Mouse (Mus musculus): ENCODE data around the gene Entpd6. TPM values are rescaled to one million over a fixed set of nuclear protein-coding genes. Genes with fewer than 3 reads are reported as not detected.
A peak's percentile ranks its signal among the peaks of the same experiment; 100 is the strongest.

Entpd6 gene
- total RNA-seq (2021): 1 to 10 TPM; 5.5 to 6.6 TPM
- long read RNA-seq, experiment 1, transcript Entpd6-201 (14 exons, 2,540 nt): major isoform, 7 of 12 reads
- long read RNA-seq, experiment 1, partial matches to known transcripts: 0 of 12 reads
- long read RNA-seq, experiment 1, other reads (novel, unspliced or antisense): 5 of 12 reads
- long read RNA-seq, experiment 2, transcript Entpd6-201 (14 exons, 2,540 nt): major isoform, 10 of 16 reads
- long read RNA-seq, experiment 2, partial matches to known transcripts: 1 of 16 reads
- long read RNA-seq, experiment 2, other reads (novel, unspliced or antisense): 5 of 16 reads

- intact Hi-C loops (cut with DNase I; ENCODE audit: low total_unique reads): loop anchor here (2.0 to 5.0 kb wide), 2 partner anchors 72 to 140 kb away; partner anchors contain the start of gene Apmap
Observed at GRCm38 (mm10) chr2:150748854-150749253, at the start of gene Entpd6. Gene Entpd6 (plus strand): TSS chr2:150749042.

GRCm38 (mm10) chr2:150712167-150712674 lies 36.6 kb upstream of the Entpd6 start:
- intact Hi-C loops (cut with DNase I; ENCODE audit: low total_unique reads): no loop called here
- DNase-seq: no peak

More at GRCm38 (mm10) chr2:150748854-150749253, at the start of gene Entpd6:
- DNase-seq: peak; percentile 93

- intact Hi-C loops (cut with DNase I; ENCODE audit: low total_unique reads): no loop called here
Observed at GRCm38 (mm10) chr2:150735756-150736576, 12.9 kb upstream of the Entpd6 start.

GRCm38 (mm10) chr2:150737881-150738280 lies 11.0 kb upstream of the Entpd6 start:
- DNase-seq: no peak
- intact Hi-C loops (cut with DNase I; ENCODE audit: low total_unique reads): no loop called here

More at GRCm38 (mm10) chr2:150735756-150736576, 12.9 kb upstream of the Entpd6 start:
- no peak for DNase-seq

GRCm38 (mm10) chr2:150740145-150740841 lies 8.5 kb upstream of the Entpd6 start:
- no peak for DNase-seq
- intact Hi-C loops (cut with DNase I; ENCODE audit: low total_unique reads): no loop called here

- intact Hi-C loops (cut with DNase I; ENCODE audit: low total_unique reads): no loop called here
- no peak for DNase-seq
Observed at GRCm38 (mm10) chr2:150741405-150741804, 7.4 kb upstream of the Entpd6 start.

- intact Hi-C loops (cut with DNase I; ENCODE audit: low total_unique reads): loop anchor here (5.0 kb wide), 1 partner anchor 68 kb away; no protein-coding TSS in a partner anchor
- no peak for DNase-seq
Observed at GRCm38 (mm10) chr2:150745016-150745415, 3.8 kb upstream of the Entpd6 start.

GRCm38 (mm10) chr2:150749283-150749682 lies 441 bp downstream of the Entpd6 start:
- intact Hi-C loops (cut with DNase I; ENCODE audit: low total_unique reads): loop anchor here (2.0 to 5.0 kb wide), 2 partner anchors 72 to 140 kb away; partner anchors contain the start of gene Apmap

GRCm38 (mm10) chr2:150750129-150750979 lies 1.5 kb downstream of the Entpd6 start:
- DNase-seq: no peak
- intact Hi-C loops (cut with DNase I; ENCODE audit: low total_unique reads): no loop called here

More at GRCm38 (mm10) chr2:150749283-150749682, 441 bp downstream of the Entpd6 start:
- peak; percentile 43 for DNase-seq

- intact Hi-C loops (cut with DNase I; ENCODE audit: low total_unique reads): no loop called here
Observed at GRCm38 (mm10) chr2:150755016-150755415, 6.2 kb downstream of the Entpd6 start.

GRCm38 (mm10) chr2:150761476-150761875 lies 12.6 kb downstream of the Entpd6 start:
- no peak for DNase-seq
- intact Hi-C loops (cut with DNase I; ENCODE audit: low total_unique reads): no loop called here

More at GRCm38 (mm10) chr2:150755016-150755415, 6.2 kb downstream of the Entpd6 start:
- DNase-seq: no peak

- no peak for DNase-seq
- intact Hi-C loops (cut with DNase I; ENCODE audit: low total_unique reads): no loop called here
Observed at GRCm38 (mm10) chr2:150765619-150766018, 16.8 kb downstream of the Entpd6 start.

- intact Hi-C loops (cut with DNase I; ENCODE audit: low total_unique reads): no loop called here
- DNase-seq: no peak
Observed at GRCm38 (mm10) chr2:150766083-150766862, 17.4 kb downstream of the Entpd6 start.

- intact Hi-C loops (cut with DNase I; ENCODE audit: low total_unique reads): no loop called here
- DNase-seq: no peak
Observed at GRCm38 (mm10) chr2:150768678-150769077, 19.8 kb downstream of the Entpd6 start.

- intact Hi-C loops (cut with DNase I; ENCODE audit: low total_unique reads): no loop called here
- DNase-seq: peak; percentile 45
Observed at GRCm38 (mm10) chr2:150770747-150771146, 21.9 kb downstream of the Entpd6 start.

- no peak for DNase-seq
- intact Hi-C loops (cut with DNase I; ENCODE audit: low total_unique reads): no loop called here
Observed at GRCm38 (mm10) chr2:150771169-150771568, 22.3 kb downstream of the Entpd6 start.

GRCm38 (mm10) chr2:150771996-150772395 lies 23.2 kb downstream of the Entpd6 start:
- no peak for DNase-seq
- intact Hi-C loops (cut with DNase I; ENCODE audit: low total_unique reads): no loop called here
